Mouse (Mus musculus): ENCODE results near the gene Slc37a3.
"Not testable (repeated sequence)": the region's sequence is repeated elsewhere in the genome, so short reads cannot be mapped to it uniquely, and the experiment has no call there.

Slc37a3 gene

DNA sequence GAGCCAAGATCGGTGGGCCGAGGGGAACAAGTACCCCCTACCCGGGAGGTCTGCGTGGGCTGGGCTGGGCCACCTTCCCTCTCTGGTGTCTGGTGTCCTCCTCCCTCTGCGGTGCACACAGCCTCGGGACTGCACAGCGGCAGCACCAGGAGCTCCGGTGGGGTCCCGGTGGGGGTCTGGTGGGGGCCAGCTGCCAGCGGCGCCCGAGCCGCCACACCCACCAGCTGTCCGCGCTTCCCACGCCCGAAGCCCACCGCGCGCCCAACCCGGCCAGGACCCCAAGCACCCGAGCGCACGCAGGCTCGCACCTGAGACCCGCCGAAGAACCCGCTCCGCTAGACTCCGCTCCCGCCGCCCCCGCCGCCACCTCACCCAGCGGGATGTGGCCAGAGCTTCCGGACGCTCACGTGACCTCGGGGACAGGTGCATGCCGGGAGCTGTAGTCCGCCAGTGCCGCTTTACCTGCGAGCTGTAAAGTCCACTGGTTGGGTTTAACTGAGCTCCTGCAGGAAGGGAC lies at the start of gene Slc37a3:
TSS of gene Slc37a3 (minus strand) at position 365 of the 517 bp plus-strand sequence.
- DNase-seq (ENCODE audit: low read depth, low spot score), result peak; percentile 58

GRCm38 (mm10) chr6:39426725-39427124 lies 49.2 kb upstream of the Slc37a3 start:
- no peak for DNase-seq (ENCODE audit: low read depth, low spot score)

DNA sequence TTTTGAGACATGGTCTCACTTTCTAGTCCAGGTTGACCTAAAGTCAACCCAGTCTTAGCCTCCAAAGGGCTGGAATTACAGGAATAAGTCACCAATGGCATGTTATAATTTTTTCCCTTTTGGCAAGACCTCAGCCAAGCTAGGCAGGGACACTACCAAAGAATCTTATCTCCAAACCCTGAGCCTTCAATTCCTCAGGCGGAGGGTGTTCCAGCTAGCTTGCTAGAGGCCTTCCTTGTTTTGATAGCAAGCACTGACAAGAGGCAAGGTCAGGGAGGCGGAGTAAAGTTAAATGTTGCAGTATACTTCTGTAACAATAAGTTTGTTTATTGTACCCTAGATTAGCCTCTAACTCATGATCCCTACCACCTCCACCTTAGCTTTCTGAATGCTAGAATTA lies 47.7 kb upstream of the Slc37a3 start:
- no peak for DNase-seq (ENCODE audit: low read depth, low spot score)

DNA sequence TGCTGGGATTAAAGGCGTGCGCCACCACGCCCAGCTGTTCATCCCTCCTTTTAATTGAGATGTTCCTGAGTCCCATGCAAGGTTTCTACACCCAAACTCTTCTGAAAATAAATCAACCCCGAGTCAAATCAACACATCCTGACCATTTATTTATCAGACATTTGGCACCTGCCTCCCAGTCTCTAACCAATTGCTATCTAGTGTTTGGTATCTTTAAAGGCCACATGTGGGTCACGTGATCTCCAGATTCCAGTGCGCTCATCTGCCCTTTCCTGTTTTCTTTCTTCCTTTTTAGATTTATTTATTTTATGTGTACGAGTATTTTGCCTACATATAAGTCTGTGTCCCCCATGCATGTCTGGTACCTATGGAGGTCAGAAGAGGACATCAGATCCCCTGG lies 46.2 kb upstream of the Slc37a3 start:
- DNase-seq (ENCODE audit: low read depth, low spot score), result peak; percentile 75

- DNase-seq (ENCODE audit: low read depth, low spot score), result no peak
Observed at GRCm38 (mm10) chr6:39423130-39423551, 45.7 kb upstream of the Slc37a3 start.

DNA sequence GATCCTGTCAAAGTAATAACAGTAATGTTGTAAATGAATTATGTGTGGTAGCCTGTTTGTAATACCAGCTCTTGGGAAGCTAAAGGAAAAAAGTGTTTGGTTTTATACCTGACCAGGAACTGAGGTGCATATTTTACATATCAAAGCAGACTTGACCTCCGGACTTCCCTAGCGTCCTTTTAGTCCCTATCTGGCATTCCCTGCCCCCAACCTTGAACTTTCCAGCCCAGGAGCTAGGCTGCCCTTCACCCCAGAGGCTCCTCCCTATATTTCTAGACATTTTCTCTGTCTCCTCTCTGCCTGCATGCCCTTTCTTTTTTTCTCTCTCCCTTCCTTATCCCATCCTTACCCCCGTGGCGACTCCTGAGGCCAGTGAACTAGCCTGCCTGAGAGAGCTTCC lies 43.4 kb upstream of the Slc37a3 start:
- DNase-seq (ENCODE audit: low read depth, low spot score), result no peak

GRCm38 (mm10) chr6:39419851-39420721 lies 42.6 kb upstream of the Slc37a3 start, which contains the start of gene Mkrn1:
Gene Mkrn1 (minus strand): TSS chr6:39420462.
- DNase-seq (ENCODE audit: low read depth, low spot score), result peak; percentile 93

- DNase-seq (ENCODE audit: low read depth, low spot score), result no peak
Observed at GRCm38 (mm10) chr6:39419386-39419850, 41.9 kb upstream of the Slc37a3 start.

DNA sequence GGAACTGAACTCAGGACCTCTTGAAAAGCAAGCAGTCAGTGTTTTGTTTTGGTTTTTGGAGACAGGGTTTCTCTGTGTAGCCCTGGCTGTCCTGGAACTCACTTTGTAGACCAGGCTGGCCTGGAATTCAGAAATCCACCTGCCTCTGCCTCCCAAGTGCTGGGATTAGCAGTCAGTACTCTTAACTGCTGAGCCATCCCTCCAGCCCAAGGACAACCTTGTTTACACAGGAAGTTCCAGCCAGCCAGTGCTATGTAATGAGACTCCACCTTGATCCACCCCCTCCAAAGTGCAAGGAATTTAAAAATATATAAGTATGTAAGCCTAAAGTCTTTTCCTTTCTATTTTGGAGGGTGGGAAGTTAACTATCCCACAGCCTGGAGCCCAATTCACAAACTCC lies 39.2 kb upstream of the Slc37a3 start:
- not testable (repeated sequence) for DNase-seq (ENCODE audit: low read depth, low spot score)

- DNase-seq (ENCODE audit: low read depth, low spot score), result peak; percentile 68
Observed at GRCm38 (mm10) chr6:39415762-39416161, 38.3 kb upstream of the Slc37a3 start.

DNA sequence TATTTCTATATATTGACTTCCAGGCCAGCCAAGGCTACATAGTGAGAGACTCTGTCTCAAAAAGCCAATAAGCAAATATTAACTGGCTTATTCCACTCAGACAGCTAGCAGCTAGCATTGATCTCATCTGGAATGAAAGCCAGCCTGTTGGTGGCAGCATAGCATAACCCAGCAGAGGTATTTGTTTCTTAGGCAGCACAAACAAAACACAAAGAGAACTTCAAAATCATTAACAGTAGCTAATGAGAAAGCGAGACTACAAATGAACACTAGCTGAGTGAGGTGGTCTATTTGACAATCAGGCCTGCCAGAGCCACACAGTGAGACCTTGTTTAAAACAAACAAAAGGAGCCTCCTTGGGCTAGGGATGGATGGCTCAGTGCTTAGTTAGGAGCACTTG lies 36.6 kb upstream of the Slc37a3 start:
- DNase-seq (ENCODE audit: low read depth, low spot score), result no peak

- no peak for DNase-seq (ENCODE audit: low read depth, low spot score)
Observed at GRCm38 (mm10) chr6:39406480-39406879, 29.0 kb upstream of the Slc37a3 start.

- DNase-seq (ENCODE audit: low read depth, low spot score), result no peak
Observed at GRCm38 (mm10) chr6:39403136-39403535, 25.7 kb upstream of the Slc37a3 start.

GRCm38 (mm10) chr6:39400343-39400742 lies 22.9 kb upstream of the Slc37a3 start:
- DNase-seq (ENCODE audit: low read depth, low spot score), result no peak

DNA sequence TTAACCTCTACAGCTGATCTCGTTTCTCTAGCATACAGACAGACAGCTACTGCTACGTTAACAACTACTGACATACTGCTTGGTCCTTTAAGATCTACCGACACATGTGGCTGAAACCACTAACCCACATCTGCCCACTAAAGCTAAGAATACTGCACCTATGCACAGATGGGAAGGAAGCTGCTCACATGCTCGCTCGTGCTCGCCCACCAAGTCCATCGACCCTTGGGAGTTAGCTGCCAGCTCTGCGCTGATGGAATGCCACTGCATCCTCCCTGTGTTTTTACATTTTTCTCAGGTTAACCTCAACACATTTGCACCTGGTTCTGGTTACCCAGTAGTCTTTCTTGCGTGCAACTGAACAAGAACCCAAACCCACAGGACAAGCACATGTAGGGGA lies 20.9 kb upstream of the Slc37a3 start:
- DNase-seq (ENCODE audit: low read depth, low spot score), result no peak

GRCm38 (mm10) chr6:39397046-39397445 lies 19.6 kb upstream of the Slc37a3 start:
- no peak for DNase-seq (ENCODE audit: low read depth, low spot score)

- no peak for DNase-seq (ENCODE audit: low read depth, low spot score)
Observed at GRCm38 (mm10) chr6:39395916-39396315, 18.4 kb upstream of the Slc37a3 start.

DNA sequence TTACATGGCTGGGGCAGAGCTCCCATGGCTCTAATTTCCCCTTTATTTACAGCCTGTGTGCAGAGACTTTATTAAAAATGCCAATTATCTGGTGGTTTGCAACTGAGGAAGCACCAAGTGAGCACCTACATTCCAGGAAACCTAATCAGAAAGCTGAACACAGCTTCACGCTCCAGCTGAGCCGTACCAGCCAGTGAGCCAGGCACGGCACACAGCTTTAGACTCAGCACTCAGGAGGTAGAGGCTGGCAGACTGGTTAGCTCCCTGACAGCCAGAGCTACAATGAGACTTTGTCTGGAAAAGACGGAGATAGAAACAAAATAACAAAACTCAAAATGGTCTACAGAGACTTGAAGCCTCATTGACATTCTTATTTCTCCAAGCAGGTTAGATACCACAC lies 18.0 kb upstream of the Slc37a3 start:
- no peak for DNase-seq (ENCODE audit: low read depth, low spot score)

- no peak for DNase-seq (ENCODE audit: low read depth, low spot score)
Observed at GRCm38 (mm10) chr6:39389988-39390387, 12.5 kb upstream of the Slc37a3 start.

- no peak for DNase-seq (ENCODE audit: low read depth, low spot score)
Observed at GRCm38 (mm10) chr6:39381125-39381880, 3.8 kb upstream of the Slc37a3 start, which contains the start of gene Rab19. Gene Rab19 (plus strand): TSS chr6:39381175.

- no peak for DNase-seq (ENCODE audit: low read depth, low spot score)
Observed at GRCm38 (mm10) chr6:39380276-39380675, 2.8 kb upstream of the Slc37a3 start.

DNA sequence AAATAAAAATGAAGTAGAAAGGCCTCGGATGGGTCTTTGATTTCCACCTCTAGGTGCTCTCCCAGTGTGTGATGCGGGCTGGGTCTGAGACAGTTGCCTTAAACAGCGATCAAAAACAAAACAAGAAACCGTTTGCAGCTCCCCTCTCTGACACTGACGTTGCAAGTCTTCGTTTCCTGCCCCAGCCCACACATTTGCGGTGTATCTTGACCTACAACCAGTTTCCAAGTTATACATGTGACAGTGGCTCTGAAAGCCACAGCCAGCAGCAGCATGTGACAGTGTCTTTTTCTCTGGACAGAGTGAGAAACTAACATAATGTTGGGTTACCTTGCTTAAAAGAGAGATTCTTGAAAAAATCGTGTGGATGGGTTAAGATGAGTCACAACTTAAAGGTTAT lies 2.3 kb upstream of the Slc37a3 start:
- no peak for DNase-seq (ENCODE audit: low read depth, low spot score)

Data from c-Kit-negative CD71-positive TER-119-positive erythroid progenitor cells, embryonic 14.5 days (primary cell).